Mouse (Mus musculus) erythroblast, embryonic 14.5 days (primary cell): ENCODE data around the gene 4930522L14Rik.
"Not testable (repeated sequence)": the region's sequence is repeated elsewhere in the genome, so short reads cannot be mapped to it uniquely, and the experiment has no call there.

ENCODE experiments used
- GATA1 ChIP-seq: IDR thresholded peaks from 2 replicates; pipeline ENCODE4 v1.6.1; 2012; ENCODE audit warnings: low read length, inconsistent platforms, mixed read lengths
- TAL1 ChIP-seq: IDR thresholded peaks from 3 replicates; pipeline ENCODE4 v1.6.1; 2012; ENCODE audit warnings: low read length, inconsistent platforms, mixed read lengths

- not testable (repeated sequence) for TF ChIP-seq GATA1, TAL1
Measured at GRCm38 (mm10) chr5:109752073-109752780, 541 bp upstream of the 4930522L14Rik start.
